In the genomic region with DNA sequence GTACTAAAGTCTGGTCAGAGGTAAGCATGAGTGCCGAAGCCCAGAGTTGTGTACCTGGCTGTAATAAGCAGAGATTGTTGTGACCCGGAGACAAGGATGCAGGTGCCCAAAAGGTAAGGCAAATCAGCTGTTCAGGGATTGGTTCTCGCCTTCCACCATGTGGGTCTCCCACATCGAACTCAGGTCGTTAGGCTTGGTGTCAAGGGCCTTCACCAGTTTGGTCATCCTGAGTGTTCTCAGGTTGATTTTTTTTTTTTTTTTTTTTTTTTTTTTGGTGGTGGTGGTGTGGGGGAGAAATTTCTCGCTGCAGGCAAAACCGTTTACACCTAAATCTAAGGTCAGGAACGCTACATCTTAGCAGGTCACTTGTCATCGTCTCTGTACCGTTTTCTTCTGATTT, we compare ENCODE assay signal across 9 mouse cellular contexts. TPM values are rescaled to one million over a fixed set of nuclear protein-coding genes. Genes with fewer than 3 reads are reported as not detected.
DNase-seq lines count a peak whose midpoint lies in the region; ATAC-seq and TF ChIP-seq lines count a peak whose summit lies in the region.
"Had no signal": no experiment of that assay in that cellular context is flagged by ENCODE, and none has a peak within 500 bp of the region (broad histone marks: within the 10 kb centered on the region; RNA-seq: fewer than 3 reads in every experiment).

No protein-coding gene starts in this region.

- TF ChIP-seq CTCF in kidney, adult 2 months (conservative IDR thresholded peaks at IDR 0.05; ENCODE audit: insufficient read depth, insufficient read length, low read depth, low read length): no peak
- no peak for TF ChIP-seq CTCF in cortical plate, adult 2 months (IDR thresholded peaks at IDR 0.05; ENCODE audit: extremely low read depth, insufficient read depth, low read length)

- WGBS in kidney, adult 2 months: 37% methylated on average over 10 of the region's 10 CpGs
- WGBS in hindbrain, embryonic 15.5 days: 40% methylated on average over 10 of the region's 10 CpGs
- WGBS in midbrain, embryonic 14.5 days: 39% methylated on average over 10 of the region's 10 CpGs

- no peak overlapping the region; the same call in 1 of the 2 replicates for H3K4me3 ChIP-seq in kidney, adult 2 months (ENCODE audit: insufficient read depth, low read depth, low read length)
- H3K4me3 ChIP-seq in cortical plate, adult 2 months (ENCODE audit: insufficient read depth, low read length): peak overlapping the region; percentile 73; the same call in 1 of the 2 replicates
- H3K4me3 ChIP-seq in hindbrain, embryonic 15.5 days: peak overlapping the region; percentile 88
- peak overlapping the region; percentile 59 for H3K4me3 ChIP-seq in midbrain, embryonic 14.5 days (replicated peaks; ENCODE audit: low read depth, low read length)

- H3K9me3 ChIP-seq in hindbrain, embryonic 15.5 days: no peaks in the 10 kb centered on the region
- H3K9me3 ChIP-seq in midbrain, embryonic 14.5 days (ENCODE audit: control insufficient read depth, low read length): no peaks in the 10 kb centered on the region

- H3K4me1 ChIP-seq in kidney, adult 2 months (ENCODE audit: control insufficient read depth, insufficient read depth, low read length): peaks cover 7% of the 10 kb centered on the region; the same call in 1 of the 2 replicates
- peaks cover 3% of the 10 kb centered on the region; the same call in 1 of the 2 replicates for H3K4me1 ChIP-seq in cortical plate, adult 2 months (ENCODE audit: control insufficient read depth, insufficient read depth, low read length)
- peaks cover 23% of the 10 kb centered on the region for H3K4me1 ChIP-seq in hindbrain, embryonic 15.5 days (replicated peaks)
- H3K4me1 ChIP-seq in midbrain, embryonic 14.5 days (ENCODE audit: control insufficient read depth, insufficient read depth, low read length): peaks cover 12% of the 10 kb centered on the region

- H3K4me2 ChIP-seq in hindbrain, embryonic 15.5 days: peak overlapping the region; percentile 66
- H3K4me2 ChIP-seq in midbrain, embryonic 14.5 days (ENCODE audit: low read length): peak overlapping the region; percentile 70

- no peaks in the 10 kb centered on the region for H3K27me3 ChIP-seq in kidney, adult 2 months (replicated peaks; ENCODE audit: control insufficient read depth, insufficient read depth, low read length)
- H3K27me3 ChIP-seq in hindbrain, embryonic 15.5 days: no peaks in the 10 kb centered on the region
- H3K27me3 ChIP-seq in midbrain, embryonic 14.5 days (ENCODE audit: control insufficient read depth, insufficient read depth, low read length): no peaks in the 10 kb centered on the region
- H3K27me3 ChIP-seq: Patski had no signal

- intact Hi-C loops in left cerebral cortex, postnatal 4 days (cut with DNase I): no loop called here

- H3K27ac ChIP-seq in kidney, adult 2 months (ENCODE audit: insufficient read depth, low read depth, low read length): peak overlapping the region; percentile 90
- no peak overlapping the region for H3K27ac ChIP-seq in cortical plate, adult 2 months (ENCODE audit: insufficient read depth, low read length)
- H3K27ac ChIP-seq in hindbrain, embryonic 15.5 days (replicated peaks): peak overlapping the region; percentile 73
- peak overlapping the region; percentile 71 for H3K27ac ChIP-seq in midbrain, embryonic 14.5 days (replicated peaks; ENCODE audit: low read depth, low read length)

- no peak for TF ChIP-seq POLR2A in kidney, adult 2 months (IDR thresholded peaks at IDR 0.05; ENCODE audit: low read depth, low read length)
- no peak for TF ChIP-seq POLR2A in cortical plate, adult 2 months (IDR thresholded peaks at IDR 0.05; ENCODE audit: extremely low read depth, insufficient read depth, low read length)

- H3K9ac ChIP-seq in hindbrain, embryonic 15.5 days: peak overlapping the region; percentile 66
- peak overlapping the region; percentile 64; the same call in 1 of the 2 replicates for H3K9ac ChIP-seq in midbrain, embryonic 14.5 days (replicated peaks; ENCODE audit: low read length)

- no peaks in the 10 kb centered on the region; the same call in 1 of the 2 replicates for H3K36me3 ChIP-seq in kidney, adult 2 months (ENCODE audit: control insufficient read depth, insufficient read depth, low read length)
- peaks cover 27% of the 10 kb centered on the region for H3K36me3 ChIP-seq in hindbrain, embryonic 15.5 days
- H3K36me3 ChIP-seq in midbrain, embryonic 14.5 days (ENCODE audit: control insufficient read depth, insufficient read depth, low read length): peaks cover 31% of the 10 kb centered on the region

- ATAC-seq in hindbrain, embryonic 15.5 days (ENCODE audit: low FRiP score, low read depth): no peak
- no peak for ATAC-seq in midbrain, embryonic 14.5 days (ENCODE audit: low FRiP score, low TSS enrichment)

- no peak for DNase-seq in kidney, adult 2 months
- no peak for DNase-seq in kidney, adult 9 months
- no peak for DNase-seq in midbrain, embryonic 14.5 days
- no peak for DNase-seq in spleen, postnatal 36 days (ENCODE audit: low spot score in 2 of 2)
- DNase-seq in left cerebral cortex, postnatal 4 days: no peak
- DNase-seq in spleen, postnatal 14 days (ENCODE audit: low spot score in 2 of 2): no peak

RNA-seq across cellular contexts. Expression of gene Eif3l, which starts 0.5 kb away (rescaled TPM):
- 172 and 183 TPM in 2 replicates for polyA plus RNA-seq in kidney, adult 2 months (2012; rRNA removed)
- 86.8 and 93.0 TPM in 2 replicates for polyA plus RNA-seq in cortical plate, adult 2 months (2012; rRNA removed)
- 167 and 177 TPM in 2 replicates for polyA plus RNA-seq in hindbrain, embryonic 15.5 days (2015; fragmentation: Nextera tagmentation; extraction: Ambion mirVana)
- polyA plus RNA-seq in midbrain, embryonic 14.5 days (2014; fragmentation: Nextera tagmentation; extraction: Ambion mirVana): 141 and 182 TPM in 2 replicates
- total RNA-seq in left cerebral cortex, postnatal 4 days (2021): 100 to 1,000 TPM; 116 to 122 TPM

RNA-seq across cellular contexts. Expression of gene Ankrd54, which starts 11.8 kb away (rescaled TPM):
- 38.9 and 52.2 TPM in 2 replicates for polyA plus RNA-seq in kidney, adult 2 months (2012; rRNA removed)
- polyA plus RNA-seq in cortical plate, adult 2 months (2012; rRNA removed): 26.5 and 28.2 TPM in 2 replicates
- polyA plus RNA-seq in hindbrain, embryonic 15.5 days (2015; fragmentation: Nextera tagmentation; extraction: Ambion mirVana): 56.0 and 59.7 TPM in 2 replicates
- polyA plus RNA-seq in midbrain, embryonic 14.5 days (2014; fragmentation: Nextera tagmentation; extraction: Ambion mirVana): 50.2 and 52.6 TPM in 2 replicates
- total RNA-seq in left cerebral cortex, postnatal 4 days (2021): 10 to 100 TPM; 25.5 to 27.2 TPM

RNA-seq across cellular contexts. Expression of gene Galr3, which starts 32.8 kb away (rescaled TPM):
- 0.64 and 1.2 TPM in 2 replicates for polyA plus RNA-seq in kidney, adult 2 months (2012; rRNA removed)
- 0.26 and 0.38 TPM in 2 replicates for polyA plus RNA-seq in cortical plate, adult 2 months (2012; rRNA removed)
- 0.13 and 0.38 TPM in 2 replicates for polyA plus RNA-seq in hindbrain, embryonic 15.5 days (2015; fragmentation: Nextera tagmentation; extraction: Ambion mirVana)
- not detected in 2 replicates for polyA plus RNA-seq in midbrain, embryonic 14.5 days (2014; fragmentation: Nextera tagmentation; extraction: Ambion mirVana)
- 1 to 10 TPM in 1 of 2 experiments, not detected in 1; 1.0 TPM for total RNA-seq in left cerebral cortex, postnatal 4 days (2021)

RNA-seq across cellular contexts. Expression of gene Micall1, which starts 34.3 kb away (rescaled TPM):
- 23.3 and 24.5 TPM in 2 replicates for polyA plus RNA-seq in kidney, adult 2 months (2012; rRNA removed)
- 25.0 and 27.6 TPM in 2 replicates for polyA plus RNA-seq in cortical plate, adult 2 months (2012; rRNA removed)
- 12.4 and 15.0 TPM in 2 replicates for polyA plus RNA-seq in hindbrain, embryonic 15.5 days (2015; fragmentation: Nextera tagmentation; extraction: Ambion mirVana)
- 11.8 and 11.9 TPM in 2 replicates for polyA plus RNA-seq in midbrain, embryonic 14.5 days (2014; fragmentation: Nextera tagmentation; extraction: Ambion mirVana)
- total RNA-seq in left cerebral cortex, postnatal 4 days (2021): 10 to 100 TPM; 61.5 to 66.6 TPM

RNA-seq across cellular contexts. Expression of gene H1f0, which starts 46.2 kb away (rescaled TPM):
- 123 and 145 TPM in 2 replicates for polyA plus RNA-seq in kidney, adult 2 months (2012; rRNA removed)
- 109 and 124 TPM in 2 replicates for polyA plus RNA-seq in cortical plate, adult 2 months (2012; rRNA removed)
- polyA plus RNA-seq in hindbrain, embryonic 15.5 days (2015; fragmentation: Nextera tagmentation; extraction: Ambion mirVana): 214 and 226 TPM in 2 replicates
- 94.4 and 154 TPM in 2 replicates for polyA plus RNA-seq in midbrain, embryonic 14.5 days (2014; fragmentation: Nextera tagmentation; extraction: Ambion mirVana)
- 10 to 100 TPM; 84.8 to 94.8 TPM for total RNA-seq in left cerebral cortex, postnatal 4 days (2021)
